Mouse (Mus musculus): ENCODE measurements around the gene Ccn1. TPM values are rescaled to one million over a fixed set of nuclear protein-coding genes. Genes with fewer than 3 reads are reported as not detected.
A peak's percentile ranks its signal among the peaks of the same experiment; 100 is the strongest.

The Ccn1 gene
- polyA plus RNA-seq, 1 experiment from 2014 or later, result 63.7 TPM

GRCm38 (mm10) chr3:145666383-145666782, 16.6 kb upstream of the Ccn1 start:
- Histone ChIP-seq H3K36me3 (no peaks in the 10 kb centered on the region), H3K4me2 (replicated peaks) (no peak overlapping the region), H3K9ac (no peak overlapping the region), H3K27ac (no peak overlapping the region), H3K27me3 (no peaks in the 10 kb centered on the region), H3K9me3 (no peaks in the 10 kb centered on the region), H3K4me3 (no peak overlapping the region), H3K4me1 (no peaks in the 10 kb centered on the region)
- WGBS, result 86% methylated on average over 4 of the region's 4 CpGs
- ATAC-seq (ENCODE audit: insufficient number of reproducible peaks, insufficient read depth, low FRiP score, low TSS enrichment), result no peak

- ATAC-seq (ENCODE audit: insufficient number of reproducible peaks, insufficient read depth, low FRiP score, low TSS enrichment), result no peak
- Histone ChIP-seq H3K36me3 (no peaks in the 10 kb centered on the region), H3K9ac (no peak overlapping the region), H3K4me1 (peaks cover 10% of the 10 kb centered on the region; the same call in 1 of the 2 replicates), H3K27ac (no peak overlapping the region), H3K4me3 (no peak overlapping the region), H3K27me3 (no peaks in the 10 kb centered on the region), H3K9me3 (no peaks in the 10 kb centered on the region), H3K4me2 (replicated peaks) (no peak overlapping the region)
- 83% methylated on average over 14 of the region's 14 CpGs for WGBS
These were observed 7.4 kb upstream of the Ccn1 start for GRCm38 (mm10) chr3:145656993-145657713.

GRCm38 (mm10) chr3:145654944-145655343, 5.2 kb upstream of the Ccn1 start:
- H3K9me3 ChIP-seq, result no peaks in the 10 kb centered on the region
- no peak overlapping the region for H3K9ac ChIP-seq
- WGBS, result 72% methylated on average over 6 of the region's 6 CpGs
- H3K27ac ChIP-seq, result no peak overlapping the region
- H3K4me1 ChIP-seq, result peaks cover 31% of the 10 kb centered on the region
- no peak for ATAC-seq (ENCODE audit: insufficient number of reproducible peaks, insufficient read depth, low FRiP score, low TSS enrichment)
- H3K36me3 ChIP-seq, result no peaks in the 10 kb centered on the region
- H3K4me2 ChIP-seq (replicated peaks), result no peak overlapping the region
- H3K27me3 ChIP-seq, result no peaks in the 10 kb centered on the region
- H3K4me3 ChIP-seq, result no peak overlapping the region

GRCm38 (mm10) chr3:145654028-145654427, 4.2 kb upstream of the Ccn1 start:
- WGBS, result 51% methylated on average over 9 of the region's 9 CpGs
- Histone ChIP-seq H3K4me3 (no peak overlapping the region), H3K9ac (no peak overlapping the region), H3K27me3 (no peaks in the 10 kb centered on the region), H3K27ac (no peak overlapping the region), H3K36me3 (no peaks in the 10 kb centered on the region), H3K4me2 (replicated peaks) (peak overlapping the region; percentile 64), H3K9me3 (no peaks in the 10 kb centered on the region), H3K4me1 (peaks cover 31% of the 10 kb centered on the region)
- no peak for ATAC-seq (ENCODE audit: insufficient number of reproducible peaks, insufficient read depth, low FRiP score, low TSS enrichment)

GRCm38 (mm10) chr3:145653191-145653940, 3.6 kb upstream of the Ccn1 start:
- Histone ChIP-seq H3K27ac (peak overlapping the region; percentile 96), H3K4me3 (peak overlapping the region; percentile 41), H3K4me2 (replicated peaks) (peak overlapping the region; percentile 64), H3K27me3 (no peaks in the 10 kb centered on the region), H3K9ac (peak overlapping the region; percentile 53), H3K9me3 (no peaks in the 10 kb centered on the region), H3K36me3 (no peaks in the 10 kb centered on the region), H3K4me1 (peaks cover 31% of the 10 kb centered on the region)
- under 1% methylated on average over 53 of the region's 53 CpGs for WGBS
- peak; percentile 23; the same call in 1 of the 2 replicates for ATAC-seq (ENCODE audit: insufficient number of reproducible peaks, insufficient read depth, low FRiP score, low TSS enrichment)

- Histone ChIP-seq H3K36me3 (0 out of 2 replicates have a peak, but pooled peaks cover 4% of the 10 kb centered on the region), H3K27me3 (no peaks in the 10 kb centered on the region), H3K9me3 (no peaks in the 10 kb centered on the region), H3K9ac (peak overlapping the region; percentile 53), H3K4me1 (peaks cover 35% of the 10 kb centered on the region), H3K27ac (peak overlapping the region; percentile 96), H3K4me2 (replicated peaks) (peak overlapping the region; percentile 64), H3K4me3 (peak overlapping the region; percentile 41)
- no peak for ATAC-seq (ENCODE audit: insufficient number of reproducible peaks, insufficient read depth, low FRiP score, low TSS enrichment)
- 3% methylated on average over 20 of the region's 20 CpGs for WGBS
These were observed 2.7 kb upstream of the Ccn1 start for GRCm38 (mm10) chr3:145652322-145653131.

- Histone ChIP-seq H3K9ac (peak overlapping the region; percentile 53; the same call in 1 of the 2 replicates), H3K4me2 (replicated peaks) (peak overlapping the region; percentile 64), H3K36me3 (0 out of 2 replicates have a peak, but pooled peaks cover 10% of the 10 kb centered on the region), H3K4me1 (peaks cover 35% of the 10 kb centered on the region), H3K9me3 (no peaks in the 10 kb centered on the region), H3K4me3 (peak overlapping the region; percentile 41), H3K27me3 (no peaks in the 10 kb centered on the region), H3K27ac (peak overlapping the region; percentile 96)
- peak; percentile 6; the same call in 1 of the 2 replicates for ATAC-seq (ENCODE audit: insufficient number of reproducible peaks, insufficient read depth, low FRiP score, low TSS enrichment)
- under 1% methylated on average over 10 of the region's 10 CpGs for WGBS
These were observed 2.2 kb upstream of the Ccn1 start for GRCm38 (mm10) chr3:145651978-145652321.

GRCm38 (mm10) chr3:145651029-145651977, 1.5 kb upstream of the Ccn1 start:
- peak; percentile 38 for ATAC-seq (ENCODE audit: insufficient number of reproducible peaks, insufficient read depth, low FRiP score, low TSS enrichment)
- Histone ChIP-seq H3K4me2 (replicated peaks) (peak overlapping the region; percentile 64), H3K27ac (peak overlapping the region; percentile 96), H3K4me3 (peak overlapping the region; percentile 67), H3K36me3 (0 out of 2 replicates have a peak, but pooled peaks cover 10% of the 10 kb centered on the region), H3K9ac (peak overlapping the region; percentile 25), H3K4me1 (peaks cover 35% of the 10 kb centered on the region), H3K27me3 (no peaks in the 10 kb centered on the region), H3K9me3 (no peaks in the 10 kb centered on the region)
- 5% methylated on average over 19 of the region's 19 CpGs for WGBS

- WGBS, result under 1% methylated on average over 18 of the region's 18 CpGs
- Histone ChIP-seq H3K9ac (peak overlapping the region; percentile 84), H3K27me3 (no peaks in the 10 kb centered on the region), H3K27ac (peak overlapping the region; percentile 96), H3K9me3 (no peaks in the 10 kb centered on the region), H3K4me3 (peak overlapping the region; percentile 67), H3K4me2 (replicated peaks) (peak overlapping the region; percentile 64), H3K36me3 (0 out of 2 replicates have a peak, but pooled peaks cover 10% of the 10 kb centered on the region), H3K4me1 (peaks cover 35% of the 10 kb centered on the region)
- no peak for ATAC-seq (ENCODE audit: insufficient number of reproducible peaks, insufficient read depth, low FRiP score, low TSS enrichment)
These were observed 674 bp upstream of the Ccn1 start for GRCm38 (mm10) chr3:145650298-145651011.

Measured in embryonic facial prominence, embryonic 12.5 days (tissue).